Mouse (Mus musculus) megakaryocyte progenitor cell, adult 5-6 weeks (primary cell): ENCODE data around the gene Cenpt. TPM values are rescaled to one million over a fixed set of nuclear protein-coding genes. Genes with fewer than 3 reads are reported as not detected.
"Not testable (repeated sequence)": the region's sequence is repeated elsewhere in the genome, so short reads cannot be mapped to it uniquely, and the experiment has no call there.

ENCODE experiments used
- ATAC-seq: replicated peaks from 2 replicates; pipeline ENCODE4 v1.8.0; 2016; ENCODE audit warnings: mild to moderate bottlenecking, moderate TSS enrichment, inconsistent platforms; ENCODE audit not compliant: poor library complexity
- total RNA-seq, 2 experiments: library from RNA; stranded (forward) in 1 of 2; stranded (reverse) in 1 of 2; fragments of 157-497, 149-512 nt in 1 of 2; fragments of 200-1000 nt in 1 of 2; gene quantifications; 2 replicates each; pipeline versions ENCODE4 v1.2.3 to v1.2.4; 2015 to 2017

Gene Cenpt
- total RNA-seq, 2 experiments from 2014 or later: 14.4 to 21.2 TPM

- ATAC-seq: peak; percentile 62
Measured at GRCm38 (mm10) chr8:105854715-105855216, 1.7 kb upstream of the Cenpt start, which contains the start of gene Thap11. Gene Thap11 (plus strand): TSS chr8:105855132.

- no peak for ATAC-seq
Measured at GRCm38 (mm10) chr8:105854303-105854702, 1.2 kb upstream of the Cenpt start.

- ATAC-seq: no peak
Measured at GRCm38 (mm10) chr8:105852146-105852729, 840 bp downstream of the Cenpt start.

GRCm38 (mm10) chr8:105851651-105852143 is 1.4 kb downstream of the Cenpt start:
- ATAC-seq: peak; percentile 79

GRCm38 (mm10) chr8:105850611-105851010 is 2.5 kb downstream of the Cenpt start:
- ATAC-seq: no peak

GRCm38 (mm10) chr8:105850014-105850413 is 3.1 kb downstream of the Cenpt start:
- no peak for ATAC-seq

GRCm38 (mm10) chr8:105846678-105847077 is 6.4 kb downstream of the Cenpt start:
- no peak; the same call in 1 of the 2 replicates for ATAC-seq

- ATAC-seq: no peak
Measured at GRCm38 (mm10) chr8:105839209-105839608, 13.9 kb downstream of the Cenpt start.

GRCm38 (mm10) chr8:105836991-105837390 is 16.1 kb downstream of the Cenpt start:
- ATAC-seq: no peak

GRCm38 (mm10) chr8:105835318-105835717 is 17.8 kb downstream of the Cenpt start:
- peak; percentile 100 for ATAC-seq

- ATAC-seq: not testable (repeated sequence)
Measured at GRCm38 (mm10) chr8:105833740-105834139, 19.3 kb downstream of the Cenpt start.

GRCm38 (mm10) chr8:105826861-105827848 is 25.9 kb downstream of the Cenpt start, which contains the start of the genes Ranbp10 and Tsnaxip1:
Gene Ranbp10 (minus strand): TSS chr8:105827350.
Gene Tsnaxip1 (plus strand): TSS chr8:105827731.
- ATAC-seq: peak; percentile 91

- ATAC-seq: no peak
Measured at GRCm38 (mm10) chr8:105826379-105826778, 26.7 kb downstream of the Cenpt start.

- ATAC-seq: no peak
Measured at GRCm38 (mm10) chr8:105825506-105825905, 27.6 kb downstream of the Cenpt start.

- ATAC-seq: peak; percentile 93
Measured at GRCm38 (mm10) chr8:105820925-105821324, 32.2 kb downstream of the Cenpt start.

GRCm38 (mm10) chr8:105819659-105820058 is 33.4 kb downstream of the Cenpt start:
- ATAC-seq: no peak

- ATAC-seq: no peak
Measured at GRCm38 (mm10) chr8:105813241-105813640, 39.8 kb downstream of the Cenpt start.

GRCm38 (mm10) chr8:105812511-105812910 is 40.6 kb downstream of the Cenpt start:
- ATAC-seq: no peak

GRCm38 (mm10) chr8:105811543-105811942 is 41.5 kb downstream of the Cenpt start:
- 0 out of 2 replicates have a peak, but pooled peaks have one; percentile 6 for ATAC-seq

- peak; percentile 33 for ATAC-seq
Measured at GRCm38 (mm10) chr8:105811061-105811460, 42.0 kb downstream of the Cenpt start.

GRCm38 (mm10) chr8:105810245-105810786 is 42.8 kb downstream of the Cenpt start:
- ATAC-seq: peak; percentile 25; the same call in 1 of the 2 replicates
